Mouse (Mus musculus) heart, postnatal 0 days (tissue): ENCODE measurements at regions not wholly inside any gene's neighbourhood (a gene's known extent, or its start where the extent isn't known, plus 50 kb on each side); places are given as distances from the start of the nearest gene placed in this dataset.

Experiments used
- CTCF ChIP-seq: IDR thresholded peaks from 2 replicates; pipeline ENCODE4 v1.5.1; 2016; ENCODE audit warnings: antibody characterized with exemption, control low read depth, low read depth
- EP300 ChIP-seq: IDR thresholded peaks from 2 replicates; pipeline ENCODE4 v1.6.1; 2016; ENCODE audit warnings: antibody characterized with exemption, low read depth

DNA sequence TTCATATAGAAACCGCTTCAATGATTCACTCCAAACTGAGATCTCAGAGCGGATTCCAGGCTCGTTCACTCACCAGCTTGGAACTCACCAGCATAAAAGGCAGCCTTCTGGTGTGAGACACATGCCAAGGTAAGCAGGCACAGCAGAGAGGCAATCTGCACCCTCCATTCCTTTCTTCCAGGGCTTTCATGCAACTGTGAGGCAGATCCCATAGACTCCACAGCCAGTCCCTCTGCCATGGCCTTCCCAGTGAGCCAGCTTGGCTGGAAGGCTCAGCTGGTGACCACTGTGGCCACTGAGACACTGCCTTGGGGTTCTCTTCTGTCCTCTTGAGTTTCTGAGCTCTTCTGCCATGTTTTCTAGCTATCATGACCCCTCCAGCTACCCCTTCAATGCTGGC is 84.5 kb upstream of the Gm9887 start:
- TF ChIP-seq EP300 (no peak), CTCF (no peak)
